Mouse (Mus musculus) forebrain, embryonic 11.5 days (tissue): ENCODE measurements around the gene Nfkb1. TPM values are rescaled to one million over a fixed set of nuclear protein-coding genes. Genes with fewer than 3 reads are reported as not detected.

Experiments used
- ATAC-seq: fragments of 200-750 bp; cut with Nextera tagmentation; replicated peaks from 2 replicates; pipeline ENCODE4 v1.8.0; 2017; ENCODE audit warnings: moderate TSS enrichment; ENCODE audit not compliant: low FRiP score
- DNase-seq: peaks from one replicate; pipeline ENCODE4 v3.0.0-alpha.2; 2017; ENCODE audit warnings: low spot score
- H3K27ac ChIP-seq: fragments of 300-500 bp; sonication (generic); 2 replicates; pipeline ENCODE4 v1.5.1; 2014; ENCODE audit warnings: low read depth, low read length
- H3K27me3 ChIP-seq: fragments of 300-500 bp; sonication (generic); 2 replicates; pipeline ENCODE4 v1.6.1; 2014; ENCODE audit warnings: mild to moderate bottlenecking, low read length, mixed read lengths; ENCODE audit not compliant: control insufficient read depth, insufficient read depth
- H3K36me3 ChIP-seq: fragments of 300-500 bp; sonication (generic); 2 replicates; pipeline ENCODE4 v1.6.1; 2014; ENCODE audit warnings: mild to moderate bottlenecking, low read length, moderate library complexity, mixed read lengths; ENCODE audit not compliant: control insufficient read depth, insufficient read depth
- H3K4me1 ChIP-seq: fragments of 300-500 bp; sonication (generic); replicated peaks from 2 replicates; pipeline ENCODE4 v1.6.1; 2014; ENCODE audit warnings: low read length, mixed read lengths; ENCODE audit not compliant: control insufficient read depth, insufficient read depth
- H3K4me2 ChIP-seq: fragments of 300-500 bp; sonication (generic); 2 replicates; pipeline ENCODE4 v1.6.1; 2014; ENCODE audit warnings: low read depth, mild to moderate bottlenecking, low read length, moderate library complexity, mixed read lengths; ENCODE audit not compliant: severe bottlenecking
- H3K4me3 ChIP-seq: fragments of 300-500 bp; sonication (generic); 2 replicates; pipeline ENCODE4 v1.5.1; 2014; ENCODE audit warnings: low read depth, low read length
- H3K9ac ChIP-seq: fragments of 300-500 bp; sonication (generic); 2 replicates; pipeline ENCODE4 v1.6.1; 2014; ENCODE audit warnings: low read length
- H3K9me3 ChIP-seq: fragments of 300-500 bp; sonication (generic); 2 replicates; pipeline ENCODE4 v1.6.1; 2016; ENCODE audit warnings: low read length, mixed read lengths; ENCODE audit not compliant: control insufficient read depth
- WGBS: fragments of 180-500 bp; shearing (Covaris S2); extraction: QIAGEN DNeasy Blood & Tissue Kit; methylation state at CpG from one replicate; pipeline ENCODE4 v1.1.7; 2014; 5-methylcytosine and 5-hydroxymethylcytosine counted together
- polyA plus RNA-seq: library from polyadenylated mRNA; unstranded; fragments of >200 nt; fragmentation: Nextera tagmentation; extraction: Ambion mirVana; gene quantifications from 2 replicates; pipeline ENCODE4 v1.2.1, GENCODE M21; 2014

Nfkb1 gene
- polyA plus RNA-seq, 1 experiment from 2014 or later, result 14.5 TPM

GRCm38 (mm10) chr3:135590471-135590870 lies 100.9 kb downstream of the Nfkb1 start:
- ATAC-seq, result no peak
- 86% methylated on average over 4 of the region's 4 CpGs for WGBS
- no peaks in the 10 kb centered on the region; the same call in 1 of the 2 replicates for H3K36me3 ChIP-seq

GRCm38 (mm10) chr3:135586471-135586880 lies 104.9 kb downstream of the Nfkb1 start:
- Histone ChIP-seq H3K27me3 (no peaks in the 10 kb centered on the region), H3K4me2 (no peak overlapping the region), H3K27ac (no peak overlapping the region), H3K36me3 (no peaks in the 10 kb centered on the region; the same call in 1 of the 2 replicates), H3K9me3 (no peaks in the 10 kb centered on the region), H3K4me3 (no peak overlapping the region), H3K9ac (no peak overlapping the region), H3K4me1 (peaks cover 4% of the 10 kb centered on the region)
- DNase-seq, result no peak
- 88% methylated on average over 4 of the region's 4 CpGs for WGBS
- ATAC-seq, result no peak

More at GRCm38 (mm10) chr3:135590471-135590870, 100.9 kb downstream of the Nfkb1 start:
- H3K9me3 ChIP-seq, result no peaks in the 10 kb centered on the region
- no peak overlapping the region for H3K4me3 ChIP-seq
- H3K4me2 ChIP-seq, result no peak overlapping the region
- H3K9ac ChIP-seq, result no peak overlapping the region
- no peak overlapping the region for H3K27ac ChIP-seq
- DNase-seq, result no peak
- H3K4me1 ChIP-seq, result no peaks in the 10 kb centered on the region
- H3K27me3 ChIP-seq, result no peaks in the 10 kb centered on the region

GRCm38 (mm10) chr3:135586060-135586459 lies 105.3 kb downstream of the Nfkb1 start:
- no peak overlapping the region for H3K4me2 ChIP-seq
- H3K27ac ChIP-seq, result no peak overlapping the region
- DNase-seq, result no peak
- peaks cover 5% of the 10 kb centered on the region for H3K4me1 ChIP-seq
- H3K27me3 ChIP-seq, result no peaks in the 10 kb centered on the region
- H3K36me3 ChIP-seq, result no peaks in the 10 kb centered on the region; the same call in 1 of the 2 replicates
- H3K9ac ChIP-seq, result no peak overlapping the region
- ATAC-seq, result no peak
- H3K9me3 ChIP-seq, result no peaks in the 10 kb centered on the region
- no peak overlapping the region for H3K4me3 ChIP-seq
- WGBS, result 82% methylated on average over 2 of the region's 2 CpGs

GRCm38 (mm10) chr3:135585482-135585881 lies 105.9 kb downstream of the Nfkb1 start:
- WGBS, result 63% methylated on average over 6 of the region's 6 CpGs
- no peaks in the 10 kb centered on the region; the same call in 1 of the 2 replicates for H3K36me3 ChIP-seq

GRCm38 (mm10) chr3:135582246-135582645 lies 109.1 kb downstream of the Nfkb1 start:
- Histone ChIP-seq H3K4me1 (peaks cover 5% of the 10 kb centered on the region), H3K4me3 (no peak overlapping the region), H3K9ac (no peak overlapping the region), H3K4me2 (no peak overlapping the region), H3K27me3 (no peaks in the 10 kb centered on the region), H3K27ac (no peak overlapping the region), H3K36me3 (no peaks in the 10 kb centered on the region), H3K9me3 (no peaks in the 10 kb centered on the region)
- WGBS, result 78% methylated on average over 7 of the region's 7 CpGs
- ATAC-seq, result no peak
- DNase-seq, result no peak

More at GRCm38 (mm10) chr3:135585482-135585881, 105.9 kb downstream of the Nfkb1 start:
- no peak overlapping the region for H3K9ac ChIP-seq
- H3K9me3 ChIP-seq, result no peaks in the 10 kb centered on the region
- H3K27ac ChIP-seq, result no peak overlapping the region
- peak; percentile 63 for ATAC-seq
- no peak for DNase-seq
- H3K4me3 ChIP-seq, result no peak overlapping the region
- peaks cover 5% of the 10 kb centered on the region for H3K4me1 ChIP-seq
- no peak overlapping the region for H3K4me2 ChIP-seq
- H3K27me3 ChIP-seq, result no peaks in the 10 kb centered on the region

- peak overlapping the region; percentile 20; the same call in 1 of the 2 replicates for H3K9ac ChIP-seq
- no peak overlapping the region for H3K4me3 ChIP-seq
- WGBS, result 11% methylated on average over 10 of the region's 10 CpGs
- H3K9me3 ChIP-seq, result no peaks in the 10 kb centered on the region
- no peaks in the 10 kb centered on the region for H3K36me3 ChIP-seq
- no peaks in the 10 kb centered on the region for H3K27me3 ChIP-seq
- H3K4me2 ChIP-seq, result no peak overlapping the region
- peaks cover 5% of the 10 kb centered on the region for H3K4me1 ChIP-seq
- H3K27ac ChIP-seq, result 0 out of 2 replicates have a peak overlapping the region, but pooled peaks have one; percentile 10
- peak; percentile 54 for ATAC-seq
- DNase-seq, result peak; percentile 64
These were observed 109.7 kb downstream of the Nfkb1 start for GRCm38 (mm10) chr3:135581606-135582117.

GRCm38 (mm10) chr3:135580439-135581275 lies 110.7 kb downstream of the Nfkb1 start:
- DNase-seq (no peak), ATAC-seq (no peak)
- 85% methylated on average over 21 of the region's 21 CpGs for WGBS
- no peaks in the 10 kb centered on the region for H3K27me3 ChIP-seq
- H3K27ac ChIP-seq, result no peak overlapping the region
- no peak overlapping the region for H3K4me3 ChIP-seq
- no peaks in the 10 kb centered on the region for H3K36me3 ChIP-seq
- peaks cover 5% of the 10 kb centered on the region for H3K4me1 ChIP-seq
- H3K4me2 ChIP-seq, result no peak overlapping the region
- H3K9ac ChIP-seq, result no peak overlapping the region
- H3K9me3 ChIP-seq, result no peaks in the 10 kb centered on the region

- 61% methylated on average over 4 of the region's 4 CpGs for WGBS
- H3K27ac ChIP-seq, result no peak overlapping the region
These were observed 112.2 kb downstream of the Nfkb1 start for GRCm38 (mm10) chr3:135579179-135579578.

More at GRCm38 (mm10) chr3:135579179-135579578, 112.2 kb downstream of the Nfkb1 start:
- Histone ChIP-seq H3K4me2 (no peak overlapping the region), H3K27me3 (no peaks in the 10 kb centered on the region), H3K9me3 (no peaks in the 10 kb centered on the region), H3K4me3 (no peak overlapping the region), H3K4me1 (peaks cover 5% of the 10 kb centered on the region), H3K36me3 (no peaks in the 10 kb centered on the region), H3K9ac (no peak overlapping the region)
- ATAC-seq (no peak), DNase-seq (no peak)
